Mouse (Mus musculus): ENCODE data around the gene Pctp. TPM values are rescaled to one million over a fixed set of nuclear protein-coding genes. Genes with fewer than 3 reads are reported as not detected.
A peak's percentile ranks its signal among the peaks of the same experiment; 100 is the strongest.

The Pctp gene
- total RNA-seq, 2 experiments from 2014 or later = 2.2 to 2.9 TPM

GRCm38 (mm10) chr11:89977746-89978352 lies 24.8 kb downstream of the Pctp start:
- DNase-seq = no peak

- no peak for DNase-seq
Measured at GRCm38 (mm10) chr11:89976361-89976760, 26.3 kb downstream of the Pctp start.

- no peak for DNase-seq
Measured at GRCm38 (mm10) chr11:89971296-89971695, 31.4 kb downstream of the Pctp start.

GRCm38 (mm10) chr11:89970726-89971125 lies 32.0 kb downstream of the Pctp start:
- no peak for DNase-seq

GRCm38 (mm10) chr11:89969131-89969530 lies 33.6 kb downstream of the Pctp start:
- no peak for DNase-seq

GRCm38 (mm10) chr11:89950691-89951270 lies 51.9 kb downstream of the Pctp start:
- no peak for DNase-seq

- DNase-seq = peak; percentile 29
Measured at GRCm38 (mm10) chr11:89947806-89948205, 54.9 kb downstream of the Pctp start.

- DNase-seq = no peak
Measured at GRCm38 (mm10) chr11:89945159-89945558, 57.5 kb downstream of the Pctp start.

GRCm38 (mm10) chr11:89937241-89937640 lies 65.5 kb downstream of the Pctp start:
- DNase-seq = no peak

Other genes starting within 250 kb of the Pctp start
- gene Ankfn1, start 225.2 kb downstream of the Pctp start, total RNA-seq (2021) = under 1 TPM in 1 of 2 experiments, not detected in 1; 0.28 TPM
- 10 to 100 TPM in 1 of 2 experiments, 1 to 10 TPM in 1; 6.9 to 15.7 TPM for gene Tmem100, start 27.5 kb upstream of the Pctp start, total RNA-seq (2021)
- 1 to 10 TPM; 1.6 to 2.9 TPM for gene Gm45716, start 184.8 kb upstream of the Pctp start, total RNA-seq (2021)
- 10 to 100 TPM in 1 of 2 experiments, 1 to 10 TPM in 1; 8.9 to 21.8 TPM for gene Mmd, start 246.6 kb upstream of the Pctp start, total RNA-seq (2021)

Data from gastrocnemius, postnatal 25 days (tissue).